Mouse (Mus musculus) lung, postnatal 0 days (tissue): Measurements from ENCODE around the gene Hspa12a.

Source experiments
- CTCF ChIP-seq: IDR thresholded peaks from 2 replicates; pipeline ENCODE4 v1.5.1; 2016; ENCODE audit warnings: antibody characterized with exemption, mild to moderate bottlenecking
- EP300 ChIP-seq: IDR thresholded peaks from 2 replicates; pipeline ENCODE4 v1.6.1; 2016; ENCODE audit warnings: antibody characterized with exemption, mild to moderate bottlenecking, control low read depth

DNA sequence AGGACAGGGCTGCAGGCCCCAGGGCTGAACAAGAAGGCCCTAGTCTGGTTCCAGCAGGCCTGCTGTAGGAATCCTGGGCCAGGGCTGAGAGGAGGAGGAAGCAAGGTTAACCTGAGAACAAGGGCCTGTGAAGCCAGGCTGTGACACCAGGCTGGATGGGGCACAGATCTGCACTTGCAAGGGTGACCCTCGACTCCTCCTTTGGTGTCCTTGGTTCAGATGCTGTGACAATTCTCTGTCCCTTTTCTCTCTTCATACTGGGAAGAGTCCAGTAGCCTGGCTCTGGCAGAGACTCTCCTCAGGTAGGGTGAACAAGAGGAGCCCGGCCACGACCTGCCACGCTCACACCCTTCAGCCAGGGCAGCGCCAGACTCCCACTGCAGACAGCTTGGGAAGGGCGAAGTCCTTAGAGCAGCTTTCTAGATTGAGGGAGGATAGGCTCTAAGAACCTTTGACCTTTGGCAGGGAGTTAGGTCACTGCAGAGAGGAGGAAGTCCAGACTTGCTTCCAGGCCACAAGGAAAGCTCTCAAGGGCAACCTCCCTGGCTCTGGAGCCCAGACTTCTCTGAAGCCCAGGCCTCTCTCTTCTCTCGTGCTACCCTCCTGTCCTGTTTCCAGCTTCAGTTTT, 64.0 kb downstream of the Hspa12a start:
- TF ChIP-seq CTCF (no peak), EP300 (no peak)
